12 mouse cellular contexts compared by ENCODE assay signal in genomic region chr14:60377107-60377506, GRCm38 (mm10). TPM values are rescaled to one million over a fixed set of nuclear protein-coding genes. Genes with fewer than 3 reads are reported as not detected.
DNase-seq lines count a peak whose midpoint lies in the region; ATAC-seq lines count a peak whose summit lies in the region.
"Had no signal": no experiment of that assay in that cellular context is flagged by ENCODE, and none has a peak within 500 bp of the region (broad histone marks: within the 10 kb centered on the region; RNA-seq: fewer than 3 reads in every experiment).

No protein-coding gene starts in this region.

- no peak for ATAC-seq in heart, embryonic 15.5 days (replicated peaks; ENCODE audit: insufficient number of reproducible peaks, insufficient read depth, low FRiP score, low read depth)
- 0 out of 2 replicates have a peak, but pooled peaks have one; percentile 16 for ATAC-seq in forebrain, embryonic 11.5 days (replicated peaks; ENCODE audit: low FRiP score)
- peak; percentile 11; the same call in 1 of the 2 replicates for ATAC-seq in midbrain, embryonic 16.5 days
- ATAC-seq: liver, embryonic 12.5 days had no signal

- DNase-seq in heart, embryonic 10.5 days (ENCODE audit: low spot score): no peak
- no peak for DNase-seq in forebrain, embryonic 11.5 days (ENCODE audit: low spot score)
- DNase-seq in hindbrain, embryonic 10.5 days (ENCODE audit: low spot score): no peak
- no peak for DNase-seq in kidney, postnatal 10 days
- no peak for DNase-seq in frontal cortex, postnatal 14 days (ENCODE audit: low spot score in 2 of 2)
- DNase-seq: kidney, postnatal 14 days; lung, postnatal 14 days; thymus, adult 2 months had no signal

- H3K9ac ChIP-seq in heart, embryonic 15.5 days: no peak overlapping the region
- no peak overlapping the region for H3K9ac ChIP-seq in forebrain, embryonic 11.5 days (ENCODE audit: low read length)
- peak overlapping the region; percentile 99; the same call in 1 of the 2 replicates for H3K9ac ChIP-seq in midbrain, embryonic 16.5 days (ENCODE audit: low read depth, low read length)
- H3K9ac ChIP-seq: liver, embryonic 12.5 days had no signal

- H3K36me3 ChIP-seq in heart, embryonic 15.5 days: no peaks in the 10 kb centered on the region
- no peaks in the 10 kb centered on the region for H3K36me3 ChIP-seq in heart, embryonic 10.5 days
- no peaks in the 10 kb centered on the region for H3K36me3 ChIP-seq in forebrain, embryonic 11.5 days (ENCODE audit: control insufficient read depth, insufficient read depth, low read length)
- peaks cover 4% of the 10 kb centered on the region; the same call in 1 of the 2 replicates for H3K36me3 ChIP-seq in hindbrain, embryonic 10.5 days
- H3K36me3 ChIP-seq in midbrain, embryonic 16.5 days (ENCODE audit: control insufficient read depth, insufficient read depth, low read length): no peaks in the 10 kb centered on the region
- H3K36me3 ChIP-seq: liver, embryonic 12.5 days had no signal

- H3K27ac ChIP-seq in heart, embryonic 15.5 days: no peak overlapping the region
- no peak overlapping the region for H3K27ac ChIP-seq in heart, embryonic 10.5 days
- no peak overlapping the region for H3K27ac ChIP-seq in forebrain, embryonic 11.5 days (ENCODE audit: low read depth, low read length)
- H3K27ac ChIP-seq in hindbrain, embryonic 10.5 days: no peak overlapping the region; the same call in 1 of the 2 replicates
- peak overlapping the region; percentile 99 for H3K27ac ChIP-seq in midbrain, embryonic 16.5 days (ENCODE audit: low read length)
- H3K27ac ChIP-seq: liver, embryonic 12.5 days had no signal

- no peaks in the 10 kb centered on the region for H3K9me3 ChIP-seq in heart, embryonic 15.5 days (replicated peaks)
- H3K9me3 ChIP-seq in heart, embryonic 10.5 days: no peaks in the 10 kb centered on the region
- H3K9me3 ChIP-seq in forebrain, embryonic 11.5 days (ENCODE audit: control insufficient read depth, low read length): no peaks in the 10 kb centered on the region
- H3K9me3 ChIP-seq in hindbrain, embryonic 10.5 days: no peaks in the 10 kb centered on the region
- no peaks in the 10 kb centered on the region for H3K9me3 ChIP-seq in midbrain, embryonic 16.5 days (replicated peaks; ENCODE audit: control insufficient read depth, low read length, poor library complexity, severe bottlenecking)
- H3K9me3 ChIP-seq: liver, embryonic 12.5 days had no signal

- peaks cover 55% of the 10 kb centered on the region for H3K27me3 ChIP-seq in heart, embryonic 15.5 days
- peaks cover 74% of the 10 kb centered on the region for H3K27me3 ChIP-seq in heart, embryonic 10.5 days (ENCODE audit: insufficient read depth, poor library complexity, severe bottlenecking)
- H3K27me3 ChIP-seq in forebrain, embryonic 11.5 days (ENCODE audit: control insufficient read depth, insufficient read depth, low read length): no peaks in the 10 kb centered on the region
- peaks cover 38% of the 10 kb centered on the region for H3K27me3 ChIP-seq in hindbrain, embryonic 10.5 days (ENCODE audit: insufficient read depth, poor library complexity, severe bottlenecking)
- no peaks in the 10 kb centered on the region for H3K27me3 ChIP-seq in midbrain, embryonic 16.5 days (ENCODE audit: control insufficient read depth, insufficient read depth, low read depth, low read length)

- 85% methylated on average over 2 of the region's 2 CpGs for WGBS in heart, embryonic 15.5 days
- 63% methylated on average over 2 of the region's 2 CpGs for WGBS in heart, embryonic 10.5 days
- WGBS in forebrain, embryonic 11.5 days: 57% methylated on average over 2 of the region's 2 CpGs
- 65% methylated on average over 2 of the region's 2 CpGs for WGBS in hindbrain, embryonic 10.5 days
- 41% methylated on average over 2 of the region's 2 CpGs for WGBS in midbrain, embryonic 16.5 days

- H3K4me3 ChIP-seq in heart, embryonic 15.5 days: no peak overlapping the region
- H3K4me3 ChIP-seq in heart, embryonic 10.5 days: no peak overlapping the region
- H3K4me3 ChIP-seq in forebrain, embryonic 11.5 days (ENCODE audit: low read depth, low read length): no peak overlapping the region
- H3K4me3 ChIP-seq in hindbrain, embryonic 10.5 days: peak overlapping the region; percentile 82; the same call in 1 of the 2 replicates
- peak overlapping the region; percentile 96; the same call in 1 of the 2 replicates for H3K4me3 ChIP-seq in midbrain, embryonic 16.5 days (ENCODE audit: low read depth, low read length)
- H3K4me3 ChIP-seq: myocyte had no signal

- peaks cover 15% of the 10 kb centered on the region for H3K4me1 ChIP-seq in heart, embryonic 15.5 days (replicated peaks)
- H3K4me1 ChIP-seq in heart, embryonic 10.5 days: peaks cover 19% of the 10 kb centered on the region
- H3K4me1 ChIP-seq in forebrain, embryonic 11.5 days (replicated peaks; ENCODE audit: control insufficient read depth, insufficient read depth, low read length): peaks cover 13% of the 10 kb centered on the region
- peaks cover 53% of the 10 kb centered on the region for H3K4me1 ChIP-seq in hindbrain, embryonic 10.5 days (replicated peaks)
- peaks cover 29% of the 10 kb centered on the region for H3K4me1 ChIP-seq in midbrain, embryonic 16.5 days (ENCODE audit: control insufficient read depth, insufficient read depth, low read length)
- H3K4me1 ChIP-seq: liver, embryonic 12.5 days had no signal

- 0 out of 2 replicates have a peak overlapping the region, but pooled peaks have one; percentile 98 for H3K4me2 ChIP-seq in heart, embryonic 15.5 days
- H3K4me2 ChIP-seq in forebrain, embryonic 11.5 days (ENCODE audit: low read depth, low read length, severe bottlenecking): peak overlapping the region; percentile 94; the same call in 1 of the 2 replicates
- H3K4me2 ChIP-seq in midbrain, embryonic 16.5 days (ENCODE audit: low read length): peak overlapping the region; percentile 96

RNA-seq across cellular contexts. Expression of gene Amer2, which starts 4.0 kb away (rescaled TPM):
- 0.48 and 1.1 TPM in 2 replicates for polyA plus RNA-seq in heart, embryonic 15.5 days (2015; fragmentation: Nextera tagmentation; extraction: Ambion mirVana)
- 0.65 and 1.7 TPM in 2 replicates for polyA plus RNA-seq in heart, embryonic 10.5 days (2016; fragmentation: Nextera tagmentation; extraction: Ambion mirVana)
- polyA plus RNA-seq in forebrain, embryonic 11.5 days (2014; fragmentation: Nextera tagmentation; extraction: Ambion mirVana): 20.5 and 22.3 TPM in 2 replicates
- polyA plus RNA-seq in hindbrain, embryonic 10.5 days (2016; fragmentation: Nextera tagmentation; extraction: Ambion mirVana): 8.2 and 13.5 TPM in 2 replicates
- 20.8 and 24.1 TPM in 2 replicates for polyA plus RNA-seq in midbrain, embryonic 16.5 days (2015; fragmentation: Nextera tagmentation; extraction: Ambion mirVana)
- polyA plus RNA-seq: myocyte had no signal

Comparison
In these comparisons a context has a peak if more than half of its experiments do, and no peak if none do; other contexts are left out.
1. H3K4me3 ChIP-seq: peak in hindbrain, embryonic 10.5 days (single experiment) and midbrain, embryonic 16.5 days (single experiment); none in heart, embryonic 15.5 days (single experiment), heart, embryonic 10.5 days (single experiment) and forebrain, embryonic 11.5 days (single experiment).
2. Peak in every context shown above with its lines, with median percentiles within 50 percentile points of each other: H3K4me2 ChIP-seq.